Mouse (Mus musculus) kidney, adult 2 months (tissue): ENCODE data around the gene Sgtb.

Source experiments
- CTCF ChIP-seq: fragments of 200-500 bp; conservative IDR thresholded peaks from 2 replicates; pipeline ENCODE4 v1.5.1; 2011; ENCODE audit warnings: low read depth, mild to moderate bottlenecking, control low read depth, low read length, moderate library complexity, mixed read lengths; ENCODE audit not compliant: insufficient read depth, insufficient read length
- POLR2A ChIP-seq: fragments of 200-500 bp; IDR thresholded peaks from one replicate; pipeline ENCODE4 v1.6.1; 2011; ENCODE audit warnings: low read depth, low read length, control low read depth

DNA sequence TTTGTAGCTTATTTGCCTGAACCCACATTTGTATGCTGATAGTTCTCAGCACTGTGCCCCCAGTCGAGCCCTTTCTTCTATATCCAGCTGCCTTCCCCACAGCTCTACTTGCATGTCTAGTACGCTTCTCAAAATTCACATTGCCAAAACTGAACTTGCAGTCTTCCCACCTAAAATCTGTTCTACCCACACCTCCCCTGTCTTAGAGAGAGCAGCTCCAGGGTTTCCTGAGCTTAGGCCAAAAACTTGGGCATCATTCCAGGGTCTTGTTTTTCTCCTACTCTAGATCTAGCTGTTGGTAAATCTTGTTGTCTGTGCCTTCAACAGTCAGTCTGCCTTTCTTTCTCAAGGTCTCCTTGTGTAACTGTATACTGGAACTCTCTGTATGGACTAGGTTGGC, 5.3 kb downstream of the Sgtb start:
- TF ChIP-seq CTCF (no peak), POLR2A (no peak)
